ENCODE assay signal across 12 mouse cellular contexts in genomic region chr9:46175938-46176375, GRCm38 (mm10). TPM values are rescaled to one million over a fixed set of nuclear protein-coding genes. Genes with fewer than 3 reads are reported as not detected.
DNase-seq lines count a peak whose midpoint lies in the region; ATAC-seq and TF ChIP-seq lines count a peak whose summit lies in the region.
"Had no signal": no experiment of that assay in that cellular context is flagged by ENCODE, and none has a peak within 500 bp of the region (broad histone marks: within the 10 kb centered on the region; RNA-seq: fewer than 3 reads in every experiment).

No protein-coding gene starts in this region.

- DNase-seq in heart, postnatal 25 days (ENCODE audit: low spot score), result no peak
- DNase-seq in spleen, adult 2 months (ENCODE audit: low read depth in 1 of 2, low spot score in 2 of 2), result peak; percentile 15 to 48
- DNase-seq in spleen, postnatal 14 days (ENCODE audit: low spot score in 2 of 2), result no peak
- peak; percentile 57 for DNase-seq in lung, postnatal 25 days (ENCODE audit: low spot score)
- peak; percentile 43 to 68 for DNase-seq in thymus, postnatal 36 days
- no peak for DNase-seq in hindbrain, postnatal 0 days (ENCODE audit: low spot score)
- no peak for DNase-seq in layer of hippocampus, postnatal 25 days (ENCODE audit: extremely low spot score in 1 of 2, low spot score in 1 of 2)
- DNase-seq: cerebellum, adult 11 months; kidney, adult 11 months had no signal

- no peak overlapping the region for H3K4me3 ChIP-seq in heart, embryonic 12.5 days
- H3K4me3 ChIP-seq in spleen, adult 2 months (ENCODE audit: extremely low read depth, insufficient read depth, insufficient read length), result no peak overlapping the region
- no peak overlapping the region for H3K4me3 ChIP-seq in hindbrain, postnatal 0 days (ENCODE audit: low read length)
- H3K4me3 ChIP-seq: embryonic facial prominence, embryonic 13.5 days; midbrain, embryonic 12.5 days had no signal

- H3K4me2 ChIP-seq in heart, embryonic 12.5 days, result no peak overlapping the region
- H3K4me2 ChIP-seq in hindbrain, postnatal 0 days (ENCODE audit: low read depth, low read length), result no peak overlapping the region
- H3K4me2 ChIP-seq: embryonic facial prominence, embryonic 13.5 days; midbrain, embryonic 12.5 days had no signal

- ATAC-seq in heart, embryonic 12.5 days (ENCODE audit: insufficient number of reproducible peaks, low FRiP score), result 0 out of 2 replicates have a peak, but pooled peaks have one; percentile 44
- ATAC-seq in hindbrain, postnatal 0 days, result no peak

- H3K9ac ChIP-seq in heart, embryonic 12.5 days, result no peak overlapping the region
- H3K9ac ChIP-seq in hindbrain, postnatal 0 days (replicated peaks; ENCODE audit: low read length), result no peak overlapping the region
- H3K9ac ChIP-seq: embryonic facial prominence, embryonic 13.5 days; midbrain, embryonic 12.5 days had no signal

- H3K36me3 ChIP-seq in heart, embryonic 12.5 days, result peaks cover 15% of the 10 kb centered on the region
- peaks cover 1% of the 10 kb centered on the region for H3K36me3 ChIP-seq in spleen, adult 2 months (ENCODE audit: control insufficient read depth, insufficient read depth, low read length)
- H3K36me3 ChIP-seq in hindbrain, postnatal 0 days (ENCODE audit: insufficient read depth, low read length), result peaks cover 4% of the 10 kb centered on the region; the same call in 1 of the 2 replicates

- no peak for TF ChIP-seq POLR2A in spleen, adult 2 months (IDR thresholded peaks at IDR 0.05; ENCODE audit: low read depth, low read length)

- H3K4me1 ChIP-seq in heart, embryonic 12.5 days (replicated peaks), result peaks cover 23% of the 10 kb centered on the region
- H3K4me1 ChIP-seq in spleen, adult 2 months (ENCODE audit: control insufficient read depth, insufficient read depth, insufficient read length), result peaks cover 5% of the 10 kb centered on the region; the same call in 1 of the 2 replicates
- 0 out of 2 replicates have a peak, but pooled peaks cover 10% of the 10 kb centered on the region for H3K4me1 ChIP-seq in hindbrain, postnatal 0 days (ENCODE audit: insufficient read depth, low read length)
- H3K4me1 ChIP-seq: midbrain, embryonic 12.5 days had no signal

- H3K9me3 ChIP-seq in heart, embryonic 12.5 days (replicated peaks), result no peaks in the 10 kb centered on the region
- H3K9me3 ChIP-seq in hindbrain, postnatal 0 days (ENCODE audit: low read length), result no peaks in the 10 kb centered on the region
- H3K9me3 ChIP-seq: embryonic facial prominence, embryonic 13.5 days; midbrain, embryonic 12.5 days had no signal

- intact Hi-C loops in heart, postnatal 25 days (cut with DNase I), result loop anchor here (5.0 kb wide), 1 partner anchor 54 kb away; no protein-coding TSS in a partner anchor

- no peaks in the 10 kb centered on the region for H3K27me3 ChIP-seq in heart, embryonic 12.5 days (replicated peaks)
- no peaks in the 10 kb centered on the region for H3K27me3 ChIP-seq in spleen, adult 2 months (ENCODE audit: control insufficient read depth, insufficient read depth, low read length)
- H3K27me3 ChIP-seq in hindbrain, postnatal 0 days (ENCODE audit: insufficient read depth, low read length), result no peaks in the 10 kb centered on the region
- H3K27me3 ChIP-seq: embryonic facial prominence, embryonic 13.5 days; midbrain, embryonic 12.5 days had no signal

- 33% methylated on average over 1 of the region's 1 CpGs for WGBS in heart, embryonic 12.5 days
- WGBS in spleen, adult 2 months, result 10% methylated on average over 1 of the region's 1 CpGs
- WGBS in hindbrain, postnatal 0 days, result 96% methylated on average over 1 of the region's 1 CpGs

- peak overlapping the region; percentile 49 for H3K27ac ChIP-seq in heart, embryonic 12.5 days (ENCODE audit: poor library complexity, severe bottlenecking)
- peak overlapping the region; percentile 92 for H3K27ac ChIP-seq in spleen, adult 2 months (ENCODE audit: insufficient read depth, low read length)
- H3K27ac ChIP-seq in hindbrain, postnatal 0 days, result no peak overlapping the region
- H3K27ac ChIP-seq: embryonic facial prominence, embryonic 13.5 days; midbrain, embryonic 12.5 days had no signal

- TF ChIP-seq CTCF in spleen, adult 2 months (IDR thresholded peaks at IDR 0.05; ENCODE audit: extremely low read depth, insufficient read depth, insufficient read length, insufficient replicate concordance), result no peak
- no peak for TF ChIP-seq CTCF in hindbrain, postnatal 0 days (IDR thresholded peaks at IDR 0.05; ENCODE audit: low read depth)

RNA-seq across cellular contexts. Expression of gene Apoa1, which starts 52.4 kb away (rescaled TPM):
- 8.2 and 24.9 TPM in 2 replicates for polyA plus RNA-seq in heart, embryonic 12.5 days (2016; fragmentation: Nextera tagmentation; extraction: Ambion mirVana)
- not detected for total RNA-seq in heart, postnatal 25 days (2021)
- polyA plus RNA-seq in spleen, adult 2 months (2012; rRNA removed), result 0.22 and 0.42 TPM in 2 replicates
- 1.6 TPM in 1 of 2 replicates, not detected in the other for total RNA-seq in hindbrain, postnatal 0 days (2014; rRNA removed)
- 3.4 and 4.5 TPM in 2 replicates for polyA plus RNA-seq in hindbrain, postnatal 0 days (2015; fragmentation: Nextera tagmentation; extraction: Ambion mirVana)
- under 1 TPM in 1 of 2 experiments, not detected in 1; 0.44 TPM for total RNA-seq in layer of hippocampus, postnatal 25 days (2021)

RNA-seq across cellular contexts. Expression of gene Apoc3, which starts 59.5 kb away (rescaled TPM):
- polyA plus RNA-seq in heart, embryonic 12.5 days (2016; fragmentation: Nextera tagmentation; extraction: Ambion mirVana), result not detected in 2 replicates
- not detected for total RNA-seq in heart, postnatal 25 days (2021)
- polyA plus RNA-seq in spleen, adult 2 months (2012; rRNA removed), result 0.44 and 0.45 TPM in 2 replicates
- total RNA-seq in hindbrain, postnatal 0 days (2014; rRNA removed), result not detected in 2 replicates
- polyA plus RNA-seq in hindbrain, postnatal 0 days (2015; fragmentation: Nextera tagmentation; extraction: Ambion mirVana), result not detected in 2 replicates
- total RNA-seq in layer of hippocampus, postnatal 25 days (2021), result under 1 TPM; 0.94 to 0.96 TPM
- polyA plus RNA-seq: embryonic facial prominence, embryonic 13.5 days; midbrain, embryonic 12.5 days had no signal

Comparison
In these comparisons a context has a peak if more than half of its experiments do, and no peak if none do; other contexts are left out.
1. DNase-seq: peak in spleen, adult 2 months (2 of 2), lung, postnatal 25 days (single experiment) and thymus, postnatal 36 days (2 of 2); none in heart, postnatal 25 days (single experiment), spleen, postnatal 14 days (0 of 2), hindbrain, postnatal 0 days (single experiment) and layer of hippocampus, postnatal 25 days (0 of 2).